Mouse (Mus musculus) telencephalon, adult 2 months (tissue): ENCODE data around the gene Gm5134.
A peak's percentile ranks its signal among the peaks of the same experiment; 100 is the strongest.

Source experiments
- DNase-seq: peaks from one replicate; pipeline ENCODE4 v3.0.0-alpha.2; 2011; ENCODE audit warnings: low read depth, low spot score

Gene Gm5134

DNA sequence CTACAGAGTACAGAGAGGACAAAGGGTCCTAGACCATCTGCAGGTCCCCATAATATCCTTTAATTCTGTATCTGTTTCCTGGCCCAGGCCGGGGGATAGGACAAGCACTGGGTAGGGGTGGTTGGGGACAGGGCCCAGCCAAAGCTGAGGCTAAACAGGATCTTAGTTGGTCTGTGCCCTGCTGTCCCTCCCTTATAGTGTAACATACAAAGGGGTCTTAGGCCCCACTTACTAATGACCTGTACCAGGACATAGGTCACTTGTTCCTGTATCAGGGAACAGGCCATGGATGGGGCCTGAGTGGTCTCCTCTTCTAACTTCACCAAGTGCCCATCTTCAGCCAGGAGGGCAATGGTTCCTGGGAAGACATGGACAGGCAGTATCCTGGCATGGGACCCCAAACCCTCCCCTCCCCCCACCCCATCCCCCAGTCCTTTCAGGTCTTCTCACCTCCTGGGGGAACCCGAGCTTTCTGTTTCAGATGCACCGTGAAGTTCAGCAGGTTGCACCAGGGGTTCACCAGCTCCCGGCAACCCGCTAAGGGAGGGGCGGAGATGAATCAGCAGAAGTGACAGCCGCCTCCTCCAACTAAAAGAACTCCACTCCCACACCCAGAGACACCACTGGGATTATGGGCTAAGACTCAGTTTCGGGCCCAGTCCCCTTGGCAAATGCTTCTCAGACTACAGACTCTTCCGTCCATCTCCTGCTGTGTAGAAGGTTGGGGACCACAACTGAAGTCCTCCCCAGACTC lies 14.7 kb upstream of the Gm5134 start:
- peak; percentile 29 for DNase-seq

GRCm38 (mm10) chr10:75940520-75940919 lies 13.8 kb upstream of the Gm5134 start, which contains the start of gene Gm867:
Gene Gm867 (minus strand): TSS chr10:75940672.
- no peak for DNase-seq

- no peak for DNase-seq
Observed at GRCm38 (mm10) chr10:75941042-75941824, 13.1 kb upstream of the Gm5134 start.

DNA sequence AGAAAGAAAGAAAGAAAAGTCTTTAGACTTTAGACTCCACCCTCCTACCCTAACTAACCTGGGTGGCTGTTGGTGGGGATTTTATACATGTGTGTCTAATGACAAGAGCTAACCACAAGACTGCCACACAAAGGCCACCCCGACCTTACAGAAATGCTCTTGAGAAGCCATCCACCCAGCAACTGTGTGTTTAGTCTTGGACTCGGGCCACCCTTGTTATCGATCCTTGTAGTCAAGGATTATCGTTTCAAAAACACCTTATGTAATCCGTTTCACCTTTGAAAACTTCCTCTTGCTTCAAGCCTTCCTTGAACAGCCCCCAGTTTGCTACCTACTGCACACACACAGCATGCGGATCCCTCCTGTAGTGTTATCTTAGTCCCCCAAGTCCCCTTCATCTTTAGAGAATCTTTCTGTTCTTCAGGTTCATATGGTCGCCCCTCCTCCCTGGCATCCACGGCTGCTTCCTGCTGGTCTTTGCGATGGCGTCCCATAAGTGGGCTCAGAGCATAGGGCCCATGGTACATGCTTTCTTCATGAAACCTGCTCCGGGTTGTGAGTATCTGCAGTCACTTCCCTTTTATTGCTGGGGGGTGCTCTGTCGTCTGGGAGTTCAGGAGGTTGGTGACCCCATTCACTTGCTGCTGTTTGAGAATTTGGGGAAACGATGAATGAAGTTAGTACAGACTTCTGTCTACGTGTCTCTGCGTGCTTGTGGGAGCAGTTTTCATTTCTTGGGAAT lies 11.4 kb upstream of the Gm5134 start, which contains the start of gene Vpreb3:
Vpreb3 (plus strand) TSS at position 322 of the 742 bp plus-strand sequence.
- DNase-seq = no peak

DNA sequence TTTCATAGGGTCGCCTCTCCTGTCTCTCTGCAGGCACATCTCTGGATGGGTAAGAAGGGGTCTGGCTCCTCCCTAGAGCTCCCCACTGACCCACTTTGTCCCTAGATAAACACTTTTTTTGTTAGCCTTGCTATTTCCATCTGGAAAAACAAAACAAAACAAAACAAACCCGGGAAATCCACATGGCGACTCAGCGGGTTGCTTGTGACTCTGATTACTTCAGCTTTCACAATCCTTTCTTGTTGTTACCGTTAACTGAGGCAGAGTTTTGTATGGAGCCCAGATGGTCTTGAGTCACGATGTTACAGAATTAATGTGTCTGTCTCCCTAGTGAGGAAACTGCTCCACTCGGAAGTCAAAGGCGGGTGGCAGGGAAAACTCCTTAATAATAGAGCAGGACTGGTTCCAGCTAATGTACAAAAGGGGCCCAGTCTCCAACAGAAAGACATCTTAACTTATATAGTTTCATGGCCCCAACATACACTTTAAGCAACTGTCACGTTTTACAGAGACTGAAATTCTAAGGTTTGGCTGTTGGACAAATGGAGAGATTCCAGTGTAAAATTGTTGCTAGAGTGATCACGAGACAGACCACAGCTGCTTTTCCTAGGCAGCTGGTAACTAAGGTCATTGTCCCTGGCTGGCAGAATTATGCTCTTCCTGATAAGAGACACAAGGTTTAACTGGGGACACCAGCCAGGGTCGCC lies 10.1 kb upstream of the Gm5134 start:
- DNase-seq = peak; percentile 38

DNA sequence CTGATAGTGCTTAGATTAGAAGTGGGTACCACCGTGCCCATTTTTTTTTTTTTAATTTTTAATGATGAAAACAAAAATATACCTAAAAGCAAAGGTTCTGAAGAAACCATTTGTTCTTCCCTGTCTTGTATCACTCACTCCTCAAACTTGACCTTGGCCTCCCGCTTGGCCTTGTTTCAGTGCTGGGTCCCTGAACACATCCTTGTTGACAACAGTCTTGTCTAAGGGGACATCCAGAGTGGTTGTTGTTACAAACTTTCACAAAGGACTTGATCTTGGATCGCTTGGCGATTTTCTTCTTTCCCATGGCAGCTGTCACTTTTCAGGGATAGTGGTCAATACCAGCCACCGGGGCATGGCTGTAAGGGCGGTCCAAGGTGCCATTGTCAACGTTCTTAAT lies 9.1 kb upstream of the Gm5134 start:
- no peak for DNase-seq

DNA sequence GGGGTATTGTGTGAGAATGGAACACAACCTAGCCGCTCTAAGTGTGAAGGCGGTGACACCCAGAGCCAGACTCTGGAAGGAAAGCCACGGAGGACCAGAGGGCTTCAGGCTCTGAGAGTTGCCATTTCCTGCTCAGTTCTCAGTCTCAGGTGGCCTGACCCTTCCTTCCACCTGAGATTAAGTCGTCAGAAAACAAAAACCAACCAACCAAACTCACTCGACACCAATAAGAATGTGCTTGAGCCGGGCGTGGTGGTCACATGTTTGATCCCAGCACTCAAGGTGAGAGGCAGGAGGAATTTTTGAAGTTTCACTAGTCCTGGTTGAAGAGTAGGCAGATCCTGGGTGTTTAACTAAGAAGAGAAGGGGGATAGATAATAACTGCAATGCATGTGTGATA lies 8.4 kb upstream of the Gm5134 start:
- no peak for DNase-seq

GRCm38 (mm10) chr10:75948079-75948478 lies 6.2 kb upstream of the Gm5134 start:
- no peak for DNase-seq

DNA sequence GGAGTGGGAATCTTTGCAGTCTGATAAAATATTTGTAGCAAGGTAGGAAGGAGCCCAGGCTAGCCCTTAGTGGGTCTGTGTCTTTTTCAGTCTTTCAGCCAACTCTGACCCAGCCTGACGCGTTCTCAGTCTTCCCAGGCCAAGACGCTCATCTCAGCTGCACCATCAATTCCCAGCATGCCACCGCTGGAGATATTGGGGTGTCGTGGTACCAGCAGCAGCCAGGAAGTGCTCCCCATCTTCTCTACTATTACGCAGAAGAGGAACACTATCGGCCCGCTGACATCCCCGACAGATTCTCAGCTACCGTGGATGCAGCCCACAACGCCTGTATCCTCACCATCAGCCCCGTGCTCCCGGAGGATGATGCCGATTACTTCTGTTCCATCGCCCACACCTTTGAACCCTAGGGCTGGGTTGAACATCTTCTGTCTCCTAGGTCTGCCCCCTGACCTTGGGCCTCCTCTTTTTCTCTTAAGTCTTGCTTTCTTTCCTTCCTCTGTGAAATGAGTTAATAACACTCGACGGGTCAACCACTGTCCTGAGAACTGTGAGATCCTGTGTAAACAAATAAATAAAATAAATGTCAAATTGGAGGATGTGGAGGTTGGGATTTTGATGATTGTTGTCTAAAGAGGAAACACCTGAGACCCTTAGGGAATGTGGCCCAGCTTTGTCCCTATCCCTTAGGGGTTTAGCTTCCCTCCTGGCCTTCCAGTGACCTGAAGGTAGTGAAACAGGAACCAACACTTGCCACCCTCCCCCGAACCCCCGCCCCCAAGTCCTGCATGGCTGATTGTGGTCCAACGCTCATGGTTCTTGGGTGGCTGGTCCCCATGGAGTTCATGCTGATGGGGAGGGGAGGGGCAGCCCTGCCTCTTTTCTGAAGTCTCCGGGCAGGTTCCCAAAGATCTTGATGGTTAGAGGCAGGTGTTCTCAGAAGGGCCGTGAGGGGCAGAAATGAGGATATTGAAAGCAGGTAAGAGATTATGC lies 5.0 kb upstream of the Gm5134 start:
- no peak for DNase-seq

GRCm38 (mm10) chr10:75950791-75951210 lies 3.5 kb upstream of the Gm5134 start:
- no peak for DNase-seq

DNA sequence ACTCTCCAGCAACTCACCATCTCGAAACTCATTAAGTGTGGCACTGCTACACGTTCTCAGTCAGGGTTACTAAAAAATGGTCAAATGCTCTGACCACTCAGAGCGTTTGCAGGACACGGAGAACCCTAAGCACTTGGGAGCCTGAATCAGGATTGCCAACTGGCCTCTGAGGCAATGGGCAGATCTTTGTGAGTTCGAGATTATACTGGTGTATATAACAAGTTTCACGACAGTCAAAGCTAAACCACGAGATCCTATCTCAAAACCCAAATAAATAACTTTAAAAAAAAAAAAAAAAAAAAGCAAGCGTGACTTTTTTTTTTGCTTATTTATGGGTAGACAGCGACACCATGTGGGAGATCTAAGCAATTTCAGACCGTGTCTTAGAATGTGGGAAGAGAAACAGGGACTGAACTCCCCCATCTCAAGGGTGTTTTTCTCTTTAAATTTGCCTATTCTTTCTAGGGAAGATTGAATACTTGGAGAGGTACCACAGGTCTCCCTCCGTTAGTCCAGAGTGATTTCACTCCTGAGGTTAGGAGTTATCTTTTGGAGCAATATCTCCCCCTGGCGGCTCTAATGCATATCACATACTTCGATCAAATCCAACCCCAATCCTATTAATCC lies 2.8 kb upstream of the Gm5134 start:
- no peak for DNase-seq

- DNase-seq = no peak
Observed at GRCm38 (mm10) chr10:75973846-75974245, 19.5 kb downstream of the Gm5134 start.

DNA sequence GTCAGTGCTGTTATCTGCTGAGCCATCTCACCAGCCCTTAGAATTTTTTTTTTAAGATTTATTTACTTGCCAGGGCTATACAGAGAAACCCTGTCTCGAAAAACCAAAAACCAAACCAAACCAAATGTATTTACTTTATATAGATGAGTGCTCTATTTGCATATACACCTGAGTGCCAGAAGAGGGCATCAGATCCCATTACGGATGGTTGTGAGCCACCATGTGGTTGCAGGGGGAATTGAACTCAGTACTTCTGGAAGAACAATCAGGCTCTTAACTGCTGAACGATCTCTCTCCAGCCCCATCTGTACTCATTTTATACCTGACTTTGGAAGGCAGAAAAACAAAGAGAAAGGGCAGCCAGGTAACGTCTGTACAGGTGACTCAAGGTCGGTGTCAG lies 20.9 kb downstream of the Gm5134 start:
- DNase-seq = no peak

DNA sequence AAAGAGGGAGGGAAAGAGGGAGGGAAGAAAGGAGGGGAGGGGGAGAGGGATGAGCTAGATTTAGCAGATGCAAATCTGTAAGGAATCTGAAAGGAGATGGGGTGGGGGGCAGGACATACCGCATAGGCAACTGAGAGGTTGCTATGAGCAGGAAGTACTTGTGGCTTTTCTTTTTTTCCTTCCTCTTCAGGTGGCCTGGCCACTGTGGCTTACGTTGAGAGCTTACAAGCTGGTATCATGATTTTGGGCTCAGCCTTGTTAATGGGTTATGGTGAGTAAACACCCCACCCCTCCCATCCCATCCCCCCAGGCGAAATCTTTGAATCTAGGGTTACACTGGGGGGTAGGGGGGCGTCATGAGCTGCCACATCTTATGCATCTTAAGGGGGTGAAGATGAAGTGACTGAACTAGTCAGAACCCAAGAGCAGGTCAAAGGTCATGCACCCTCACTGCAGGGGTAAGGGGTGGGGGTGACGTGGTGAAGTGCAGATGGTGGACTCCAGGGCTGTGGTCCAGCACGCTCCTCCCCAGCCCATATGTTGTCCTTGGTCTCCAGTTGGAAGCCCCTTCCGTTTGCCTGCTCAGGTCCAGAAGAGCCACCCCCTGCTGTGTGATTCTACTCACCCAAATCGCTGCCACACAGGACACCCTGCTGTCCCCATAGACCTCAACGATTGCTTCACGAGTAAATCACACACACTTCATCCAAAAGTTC lies 24.0 kb downstream of the Gm5134 start:
- DNase-seq = no peak

DNA sequence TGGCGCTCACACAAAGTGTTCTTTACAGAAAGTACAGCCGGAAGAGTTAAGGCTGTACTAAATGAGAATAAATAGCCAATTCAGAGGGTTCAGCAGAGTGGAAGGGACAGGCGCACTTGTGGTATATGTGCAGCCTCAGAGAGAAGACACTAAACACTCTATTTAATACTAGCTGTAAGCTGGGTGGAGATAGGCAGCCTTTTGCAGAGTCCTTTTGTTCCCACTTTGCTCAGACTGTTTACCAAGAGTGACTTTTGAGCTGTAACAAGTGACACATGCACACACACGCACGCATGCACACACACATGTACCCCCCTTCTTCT lies 24.5 kb downstream of the Gm5134 start:
- no peak for DNase-seq

DNA sequence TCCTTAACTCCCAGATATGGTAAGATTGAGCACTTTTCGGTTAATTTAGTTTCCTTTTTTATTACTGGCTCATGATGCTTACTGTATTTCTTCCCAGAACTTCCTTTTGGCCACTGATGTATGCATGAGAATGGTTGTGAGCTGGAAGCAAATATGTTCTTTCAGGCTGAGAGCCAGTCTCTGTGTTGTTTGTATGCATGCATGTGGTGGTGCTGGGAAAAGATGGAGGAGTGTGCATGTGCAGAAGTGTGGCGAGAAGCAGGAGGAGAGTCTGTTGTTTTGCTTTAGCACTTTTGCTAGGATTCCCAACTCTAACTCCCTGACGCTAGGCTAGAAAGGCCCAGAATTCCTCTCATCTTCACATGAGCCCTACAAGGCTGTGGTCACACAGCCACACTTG lies 25.1 kb downstream of the Gm5134 start:
- DNase-seq = peak; percentile 18

GRCm38 (mm10) chr10:75990430-75991042 lies 36.2 kb downstream of the Gm5134 start:
- no peak for DNase-seq

DNA sequence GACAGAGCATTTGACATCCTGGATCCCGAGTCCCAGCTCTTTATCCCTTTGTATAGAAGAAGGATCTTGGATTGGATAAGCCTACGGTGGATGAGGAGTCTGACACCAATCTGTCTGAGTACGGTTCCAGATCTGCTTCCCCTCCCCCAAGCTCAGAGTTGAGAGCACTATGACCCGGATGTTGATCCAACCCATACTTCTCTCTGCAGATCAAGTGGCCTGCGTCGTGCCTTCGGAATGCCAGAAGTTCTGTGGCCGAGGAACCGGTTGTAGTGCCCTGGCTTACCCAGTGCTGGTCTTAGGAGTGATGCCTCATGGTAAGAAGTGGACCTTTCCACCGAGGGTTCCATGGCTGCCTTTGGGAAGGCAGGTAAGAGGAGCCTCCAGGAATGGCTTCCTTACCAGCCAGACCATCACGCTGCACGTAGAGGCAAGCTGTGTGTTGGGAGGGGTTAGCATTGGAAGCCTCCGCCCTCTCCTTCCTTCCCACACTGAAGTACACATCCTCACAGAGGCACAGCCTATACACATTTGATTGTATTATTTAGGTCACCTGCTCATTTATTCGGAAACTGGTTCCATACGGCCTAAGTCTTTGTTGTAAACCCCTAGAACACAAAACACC lies 39.4 kb downstream of the Gm5134 start:
- no peak for DNase-seq
